12 mouse cellular contexts compared by ENCODE assay signal in the genomic region with DNA sequence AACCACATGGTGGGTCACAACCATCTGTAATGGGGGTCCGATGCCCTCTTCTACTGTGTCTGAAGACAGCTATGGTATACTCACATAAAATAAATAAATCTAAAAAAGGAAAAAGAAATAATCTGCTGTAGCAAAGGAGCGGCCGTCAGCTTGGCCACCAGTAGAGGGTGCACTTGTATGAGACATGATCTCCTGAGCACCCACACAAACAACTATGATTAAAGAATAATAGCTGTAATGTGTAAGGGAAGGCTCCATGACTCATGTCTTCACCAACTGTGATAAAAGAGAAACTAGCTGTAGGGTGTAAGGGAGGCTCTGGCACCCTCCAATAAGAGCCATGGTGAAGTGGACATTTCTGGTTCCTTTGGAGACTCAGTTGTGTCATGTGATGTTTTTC. TPM values are rescaled to one million over a fixed set of nuclear protein-coding genes. Genes with fewer than 3 reads are reported as not detected.
DNase-seq lines count a peak whose midpoint lies in the region; ATAC-seq and TF ChIP-seq lines count a peak whose summit lies in the region.
"Had no signal": no experiment of that assay in that cellular context is flagged by ENCODE, and none has a peak within 500 bp of the region (broad histone marks: within the 10 kb centered on the region; RNA-seq: fewer than 3 reads in every experiment).

No protein-coding gene starts in this region.

- H3K4me3 ChIP-seq in embryonic facial prominence, embryonic 11.5 days (ENCODE audit: low read depth, low read length): no peak overlapping the region
- H3K4me3 ChIP-seq in embryonic facial prominence, embryonic 10.5 days: no peak overlapping the region
- H3K4me3 ChIP-seq in liver, embryonic 14.5 days (ENCODE audit: insufficient read depth in 1 of 2, low read depth in 2 of 2, low read length in 2 of 2): no peak overlapping the region
- H3K4me3 ChIP-seq in liver, embryonic 12.5 days: no peak overlapping the region
- no peak overlapping the region for H3K4me3 ChIP-seq in E14TG2a.4 (replicated peaks; ENCODE audit: low read length)

- WGBS in embryonic facial prominence, embryonic 11.5 days: 71% methylated on average over 3 of the region's 3 CpGs
- 66% methylated on average over 3 of the region's 3 CpGs for WGBS in embryonic facial prominence, embryonic 10.5 days
- WGBS in liver, embryonic 14.5 days (ENCODE audit: insufficient replicate concordance): 33% methylated on average over 3 of the region's 3 CpGs
- 45% methylated on average over 3 of the region's 3 CpGs for WGBS in liver, embryonic 12.5 days (ENCODE audit: insufficient replicate concordance)

- no peaks in the 10 kb centered on the region for H3K36me3 ChIP-seq in embryonic facial prominence, embryonic 11.5 days (replicated peaks; ENCODE audit: control insufficient read depth, insufficient read depth, low read depth, low read length)
- H3K36me3 ChIP-seq in embryonic facial prominence, embryonic 10.5 days (replicated peaks): no peaks in the 10 kb centered on the region
- H3K36me3 ChIP-seq in liver, embryonic 14.5 days (replicated peaks; ENCODE audit: control insufficient read depth, insufficient read depth, low read depth): no peaks in the 10 kb centered on the region
- H3K36me3 ChIP-seq in liver, embryonic 12.5 days: no peaks in the 10 kb centered on the region
- no peaks in the 10 kb centered on the region for H3K36me3 ChIP-seq in E14TG2a.4 (ENCODE audit: insufficient read depth, low read length)

- peak; percentile 49 for TF ChIP-seq CTCF in liver, embryonic 14.5 days (IDR thresholded peaks at IDR 0.05; ENCODE audit: low read depth)
- TF ChIP-seq CTCF in E14TG2a.4 (conservative IDR thresholded peaks at IDR 0.05; ENCODE audit: low read length): peak; percentile 39

- DNase-seq in embryonic facial prominence, embryonic 11.5 days (ENCODE audit: low spot score): peak; percentile 13
- DNase-seq in embryonic facial prominence, embryonic 10.5 days (ENCODE audit: low spot score): no peak
- no peak for DNase-seq in liver, embryonic 14.5 days (ENCODE audit: low read depth in 3 of 3, low spot score in 3 of 3)
- peak; percentile 49 for DNase-seq in lung, postnatal 36 days
- DNase-seq in frontal cortex, postnatal 10 days (ENCODE audit: low spot score in 2 of 2): no peak
- no peak for DNase-seq in adrenal gland, postnatal 10 days
- DNase-seq: gastrocnemius, postnatal 14 days; layer of hippocampus, postnatal 36 days had no signal

- H3K27ac ChIP-seq in embryonic facial prominence, embryonic 11.5 days (replicated peaks; ENCODE audit: low read depth, low read length): no peak overlapping the region
- no peak overlapping the region for H3K27ac ChIP-seq in embryonic facial prominence, embryonic 10.5 days (replicated peaks)
- H3K27ac ChIP-seq in liver, embryonic 14.5 days: no peak overlapping the region
- no peak overlapping the region for H3K27ac ChIP-seq in liver, embryonic 12.5 days
- H3K27ac ChIP-seq: hindbrain, embryonic 14.5 days; macrophage had no signal

- no peak for ATAC-seq in embryonic facial prominence, embryonic 11.5 days (replicated peaks; ENCODE audit: insufficient number of reproducible peaks, low FRiP score, low TSS enrichment, low read depth)
- ATAC-seq in liver, embryonic 14.5 days (ENCODE audit: insufficient read depth): no peak
- ATAC-seq in liver, embryonic 12.5 days: no peak

- no peak for TF ChIP-seq EP300 in liver, embryonic 14.5 days (IDR thresholded peaks at IDR 0.05; ENCODE audit: low read depth)

- no peak overlapping the region for H3K4me2 ChIP-seq in embryonic facial prominence, embryonic 11.5 days (ENCODE audit: low read depth, low read length)
- no peak overlapping the region for H3K4me2 ChIP-seq in liver, embryonic 14.5 days (ENCODE audit: low read depth)
- no peak overlapping the region for H3K4me2 ChIP-seq in liver, embryonic 12.5 days
- H3K4me2 ChIP-seq: hindbrain, embryonic 14.5 days had no signal

- no peaks in the 10 kb centered on the region for H3K9me3 ChIP-seq in embryonic facial prominence, embryonic 11.5 days (replicated peaks; ENCODE audit: control insufficient read depth, low read length)
- no peaks in the 10 kb centered on the region for H3K9me3 ChIP-seq in embryonic facial prominence, embryonic 10.5 days
- H3K9me3 ChIP-seq in liver, embryonic 14.5 days (ENCODE audit: control insufficient read depth, low read length): no peaks in the 10 kb centered on the region
- H3K9me3 ChIP-seq in liver, embryonic 12.5 days (replicated peaks): 0 out of 2 replicates have a peak, but pooled peaks cover 3% of the 10 kb centered on the region
- no peaks in the 10 kb centered on the region for H3K9me3 ChIP-seq in E14TG2a.4 (ENCODE audit: low read length)

- H3K27me3 ChIP-seq in embryonic facial prominence, embryonic 11.5 days (ENCODE audit: control insufficient read depth, insufficient read depth, low read length): no peaks in the 10 kb centered on the region
- no peaks in the 10 kb centered on the region for H3K27me3 ChIP-seq in embryonic facial prominence, embryonic 10.5 days (replicated peaks; ENCODE audit: low read depth, poor library complexity, severe bottlenecking)
- no peaks in the 10 kb centered on the region for H3K27me3 ChIP-seq in liver, embryonic 14.5 days (ENCODE audit: control insufficient read depth, insufficient read depth, low read length)
- peaks cover 38% of the 10 kb centered on the region; the same call in 1 of the 2 replicates for H3K27me3 ChIP-seq in liver, embryonic 12.5 days (replicated peaks)
- peaks cover 3% of the 10 kb centered on the region; the same call in 1 of the 2 replicates for H3K27me3 ChIP-seq in E14TG2a.4 (ENCODE audit: insufficient read depth, low read length)

- H3K4me1 ChIP-seq in embryonic facial prominence, embryonic 11.5 days (ENCODE audit: control insufficient read depth, insufficient read depth, low read length): no peaks in the 10 kb centered on the region
- H3K4me1 ChIP-seq in embryonic facial prominence, embryonic 10.5 days: no peaks in the 10 kb centered on the region
- H3K4me1 ChIP-seq in liver, embryonic 14.5 days (replicated peaks; ENCODE audit: control insufficient read depth in 2 of 2, insufficient read depth in 2 of 2, low read length in 1 of 2): no peaks in the 10 kb centered on the region
- no peaks in the 10 kb centered on the region for H3K4me1 ChIP-seq in liver, embryonic 12.5 days
- H3K4me1 ChIP-seq in E14TG2a.4 (replicated peaks; ENCODE audit: low read depth, low read length): no peaks in the 10 kb centered on the region

- no peak overlapping the region for H3K9ac ChIP-seq in embryonic facial prominence, embryonic 11.5 days (replicated peaks; ENCODE audit: low read length)
- H3K9ac ChIP-seq in liver, embryonic 14.5 days (replicated peaks): no peak overlapping the region
- no peak overlapping the region for H3K9ac ChIP-seq in liver, embryonic 12.5 days
- H3K9ac ChIP-seq: hindbrain, embryonic 14.5 days had no signal

RNA-seq across cellular contexts. Expression of a gene that starts 23.4 kb away (rescaled TPM):
- polyA plus RNA-seq in embryonic facial prominence, embryonic 11.5 days (2014; fragmentation: Nextera tagmentation; extraction: Ambion mirVana): 3.4 and 4.8 TPM in 2 replicates
- polyA plus RNA-seq in embryonic facial prominence, embryonic 10.5 days (2016; fragmentation: Nextera tagmentation; extraction: Ambion mirVana): 6.0 and 6.5 TPM in 2 replicates
- polyA plus RNA-seq in liver, embryonic 14.5 days (2012; rRNA removed): 2.1 and 2.2 TPM in 2 replicates
- polyA plus RNA-seq in liver, embryonic 14.5 days (2014; fragmentation: Nextera tagmentation; extraction: Ambion mirVana): 1.6 and 1.9 TPM in 2 replicates
- 6.4 and 8.8 TPM in 2 replicates for polyA plus RNA-seq in liver, embryonic 12.5 days (2016; fragmentation: Nextera tagmentation; extraction: Ambion mirVana)
- total RNA-seq in adrenal gland, postnatal 10 days (2021): 10 to 100 TPM; 16.0 to 17.3 TPM

RNA-seq across cellular contexts. Expression of a gene that starts 50.1 kb away (rescaled TPM):
- 24.2 and 28.5 TPM in 2 replicates for polyA plus RNA-seq in embryonic facial prominence, embryonic 11.5 days (2014; fragmentation: Nextera tagmentation; extraction: Ambion mirVana)
- 24.7 and 25.4 TPM in 2 replicates for polyA plus RNA-seq in embryonic facial prominence, embryonic 10.5 days (2016; fragmentation: Nextera tagmentation; extraction: Ambion mirVana)
- polyA plus RNA-seq in liver, embryonic 14.5 days (2012; rRNA removed): 1.7 and 1.9 TPM in 2 replicates
- polyA plus RNA-seq in liver, embryonic 14.5 days (2014; fragmentation: Nextera tagmentation; extraction: Ambion mirVana): 1.3 and 1.7 TPM in 2 replicates
- 5.2 and 6.2 TPM in 2 replicates for polyA plus RNA-seq in liver, embryonic 12.5 days (2016; fragmentation: Nextera tagmentation; extraction: Ambion mirVana)
- 10 to 100 TPM; 32.2 to 36.8 TPM for total RNA-seq in adrenal gland, postnatal 10 days (2021)

RNA-seq across cellular contexts. Expression of a gene that starts 54.3 kb away (rescaled TPM):
- 0.76 and 0.84 TPM in 2 replicates for polyA plus RNA-seq in embryonic facial prominence, embryonic 11.5 days (2014; fragmentation: Nextera tagmentation; extraction: Ambion mirVana)
- 2.2 and 2.3 TPM in 2 replicates for polyA plus RNA-seq in embryonic facial prominence, embryonic 10.5 days (2016; fragmentation: Nextera tagmentation; extraction: Ambion mirVana)
- 3.9 and 4.4 TPM in 2 replicates for polyA plus RNA-seq in liver, embryonic 14.5 days (2012; rRNA removed)
- polyA plus RNA-seq in liver, embryonic 14.5 days (2014; fragmentation: Nextera tagmentation; extraction: Ambion mirVana): 4.4 and 5.4 TPM in 2 replicates
- polyA plus RNA-seq in liver, embryonic 12.5 days (2016; fragmentation: Nextera tagmentation; extraction: Ambion mirVana): 8.2 and 8.5 TPM in 2 replicates
- under 1 TPM; 0.78 to 0.85 TPM for total RNA-seq in adrenal gland, postnatal 10 days (2021)
- total RNA-seq: layer of hippocampus, postnatal 36 days had no signal
- polyA plus RNA-seq: macrophage had no signal

Comparison
In these comparisons a context has a peak if more than half of its experiments do, and no peak if none do; other contexts are left out.
1. DNase-seq: peak in embryonic facial prominence, embryonic 11.5 days (single experiment) and lung, postnatal 36 days (single experiment); none in embryonic facial prominence, embryonic 10.5 days (single experiment), liver, embryonic 14.5 days (0 of 3), frontal cortex, postnatal 10 days (0 of 2) and adrenal gland, postnatal 10 days (single experiment).